Mouse (Mus musculus): ENCODE data around the gene Gm16429. TPM values are rescaled to one million over a fixed set of nuclear protein-coding genes. Genes with fewer than 3 reads are reported as not detected.
"Not testable (repeated sequence)": the region's sequence is repeated elsewhere in the genome, so short reads cannot be mapped to it uniquely, and the experiment has no call there.

Gm16429 gene
- polyA plus RNA-seq (2015; fragmentation: Nextera tagmentation; extraction: Ambion mirVana), result not detected in 2 replicates

DNA sequence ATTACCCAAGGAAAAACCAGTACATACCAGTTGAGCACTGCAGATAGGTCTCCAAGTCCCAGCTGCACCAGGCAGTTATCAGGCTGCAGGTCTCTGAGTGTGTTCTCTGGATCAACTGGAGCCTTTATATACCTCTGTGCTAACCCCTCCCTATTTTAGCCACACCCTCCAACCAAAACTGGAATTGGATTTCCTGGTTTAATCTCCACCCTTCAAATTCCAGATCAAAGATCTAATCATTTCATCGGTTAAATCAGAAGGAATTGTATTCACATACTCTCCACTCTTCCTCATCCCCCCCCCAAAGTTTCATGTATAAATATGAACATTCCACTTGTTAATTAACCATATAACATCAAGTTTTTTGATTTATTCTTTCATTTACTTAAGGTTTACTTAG, at the start of gene Gm16429:
Gene Gm16429 (minus strand): TSS at position 101 of the 400 bp plus-strand sequence.
- not testable (repeated sequence) for ATAC-seq; H3K4me1 ChIP-seq (replicated peaks); H3K4me2 ChIP-seq (replicated peaks); H3K4me3 ChIP-seq (replicated peaks); H3K9ac ChIP-seq (replicated peaks); H3K27me3 ChIP-seq; H3K9me3 ChIP-seq; H3K36me3 ChIP-seq; H3K27ac ChIP-seq
- no CpG with 5 or more reads among the region's 1 CpGs for WGBS

Other genes starting within 250 kb of the Gm16429 start
- not detected in 2 replicates for gene Gm7792, start 85.3 kb downstream of the Gm16429 start, polyA plus RNA-seq (2015; fragmentation: Nextera tagmentation; extraction: Ambion mirVana)
- gene BC061212, start 141.5 kb upstream of the Gm16429 start, polyA plus RNA-seq (2015; fragmentation: Nextera tagmentation; extraction: Ambion mirVana), result not detected in 2 replicates
- gene Gm6351, start 147.3 kb upstream of the Gm16429 start, polyA plus RNA-seq (2015; fragmentation: Nextera tagmentation; extraction: Ambion mirVana), result not detected in 2 replicates

All from midbrain, embryonic 13.5 days (tissue).